Mouse (Mus musculus): ENCODE data around the gene Ikbip. TPM values are rescaled to one million over a fixed set of nuclear protein-coding genes. Genes with fewer than 3 reads are reported as not detected.

Ikbip gene
- total RNA-seq, 1 experiment = 28.1 TPM

GRCm38 (mm10) chr10:91101936-91102335 is 19.2 kb downstream of the Ikbip start:
- Histone ChIP-seq H3K9me3 (ENCODE audit: control insufficient read depth, insufficient read depth, low read depth, low read length) (no peaks in the 10 kb centered on the region), H3K4me3 (ENCODE audit: insufficient read depth in 1 of 2, low read depth in 1 of 2, low read length in 2 of 2, poor library complexity in 1 of 2, severe bottlenecking in 1 of 2) (no peak overlapping the region), H3K4me1 (ENCODE audit: control insufficient read depth in 2 of 2, insufficient read depth in 2 of 2, low read length in 2 of 2, poor library complexity in 1 of 2) (no peaks in the 10 kb centered on the region), H3K36me3 (ENCODE audit: control insufficient read depth, insufficient read depth, low read length, poor library complexity, severe bottlenecking) (no peaks in the 10 kb centered on the region), H3K9ac (ENCODE audit: insufficient read depth, low read depth, low read length, poor library complexity, severe bottlenecking) (no peak overlapping the region), H3K27ac (ENCODE audit: insufficient read depth, low read depth, low read length, poor library complexity, severe bottlenecking) (no peak overlapping the region)
- in situ Hi-C loops (cut with MboI; ENCODE audit: low sequenced_read_pairs in 2 of 2, unreplicated experiment in 2 of 2) = no loop called here
- TF ChIP-seq HCFC1 (IDR thresholded peaks at IDR 0.05; ENCODE audit: borderline replicate concordance, insufficient read depth, low read length) = no peak
- TF ChIP-seq ZC3H11A (IDR thresholded peaks at IDR 0.05; ENCODE audit: borderline replicate concordance, low read depth, low read length) = no peak
- no peak for TF ChIP-seq MAFK (IDR thresholded peaks at IDR 0.05; ENCODE audit: insufficient read depth, low read depth, low read length)
- TF ChIP-seq ZNF384 (IDR thresholded peaks at IDR 0.05; ENCODE audit: low read depth, low read length) = no peak
- TF ChIP-seq CHD2 (IDR thresholded peaks at IDR 0.05; ENCODE audit: low read depth, low read length) = no peak
- no peak for DNase-seq (ENCODE audit: low read depth, low spot score)

- TF ChIP-seq HCFC1 (IDR thresholded peaks at IDR 0.05; ENCODE audit: borderline replicate concordance, insufficient read depth, low read length) (no peak), CHD2 (IDR thresholded peaks at IDR 0.05; ENCODE audit: low read depth, low read length) (no peak), MAFK (IDR thresholded peaks at IDR 0.05; ENCODE audit: insufficient read depth, low read depth, low read length) (no peak), ZNF384 (IDR thresholded peaks at IDR 0.05; ENCODE audit: low read depth, low read length) (peak; percentile 66), ZC3H11A (IDR thresholded peaks at IDR 0.05; ENCODE audit: borderline replicate concordance, low read depth, low read length) (no peak)
- in situ Hi-C loops (cut with MboI; ENCODE audit: low sequenced_read_pairs in 2 of 2, unreplicated experiment in 2 of 2) = no loop called here
- no peak for DNase-seq (ENCODE audit: low read depth, low spot score)
Observed at GRCm38 (mm10) chr10:91102799-91103590, 20.3 kb downstream of the Ikbip start.

GRCm38 (mm10) chr10:91105981-91106380 is 23.2 kb downstream of the Ikbip start:
- H3K4me3 ChIP-seq (ENCODE audit: insufficient read depth in 1 of 2, low read depth in 1 of 2, low read length in 2 of 2, poor library complexity in 1 of 2, severe bottlenecking in 1 of 2) = no peak overlapping the region
- no peak overlapping the region for H3K9ac ChIP-seq (ENCODE audit: insufficient read depth, low read depth, low read length, poor library complexity, severe bottlenecking)
- no peaks in the 10 kb centered on the region for H3K36me3 ChIP-seq (ENCODE audit: control insufficient read depth, insufficient read depth, low read length, poor library complexity, severe bottlenecking)
- no peak for DNase-seq (ENCODE audit: low read depth, low spot score)
- H3K27ac ChIP-seq (ENCODE audit: insufficient read depth, low read depth, low read length, poor library complexity, severe bottlenecking) = no peak overlapping the region
- in situ Hi-C loops (cut with MboI; ENCODE audit: low sequenced_read_pairs in 2 of 2, unreplicated experiment in 2 of 2) = no loop called here
- H3K9me3 ChIP-seq (ENCODE audit: control insufficient read depth, insufficient read depth, low read depth, low read length) = no peaks in the 10 kb centered on the region
- no peak for TF ChIP-seq MAFK (IDR thresholded peaks at IDR 0.05; ENCODE audit: insufficient read depth, low read depth, low read length)
- no peak for TF ChIP-seq CHD2 (IDR thresholded peaks at IDR 0.05; ENCODE audit: low read depth, low read length)
- H3K4me1 ChIP-seq (ENCODE audit: control insufficient read depth in 2 of 2, insufficient read depth in 2 of 2, low read length in 2 of 2, poor library complexity in 1 of 2) = no peaks in the 10 kb centered on the region

More at GRCm38 (mm10) chr10:91102799-91103590, 20.3 kb downstream of the Ikbip start:
- no peaks in the 10 kb centered on the region for H3K4me1 ChIP-seq (ENCODE audit: control insufficient read depth in 2 of 2, insufficient read depth in 2 of 2, low read length in 2 of 2, poor library complexity in 1 of 2)
- H3K36me3 ChIP-seq (ENCODE audit: control insufficient read depth, insufficient read depth, low read length, poor library complexity, severe bottlenecking) = no peaks in the 10 kb centered on the region
- H3K4me3 ChIP-seq (ENCODE audit: insufficient read depth in 1 of 2, low read depth in 1 of 2, low read length in 2 of 2, poor library complexity in 1 of 2, severe bottlenecking in 1 of 2) = peak overlapping the region; percentile 9 to 16; a peak in 1 of 4 replicates
- no peaks in the 10 kb centered on the region for H3K9me3 ChIP-seq (ENCODE audit: control insufficient read depth, insufficient read depth, low read depth, low read length)
- no peak overlapping the region for H3K27ac ChIP-seq (ENCODE audit: insufficient read depth, low read depth, low read length, poor library complexity, severe bottlenecking)
- H3K9ac ChIP-seq (ENCODE audit: insufficient read depth, low read depth, low read length, poor library complexity, severe bottlenecking) = no peak overlapping the region

GRCm38 (mm10) chr10:91109841-91110240 is 27.1 kb downstream of the Ikbip start:
- Histone ChIP-seq H3K4me1 (ENCODE audit: control insufficient read depth in 2 of 2, insufficient read depth in 2 of 2, low read length in 2 of 2, poor library complexity in 1 of 2) (no peaks in the 10 kb centered on the region), H3K4me3 (ENCODE audit: insufficient read depth in 1 of 2, low read depth in 1 of 2, low read length in 2 of 2, poor library complexity in 1 of 2, severe bottlenecking in 1 of 2) (no peak overlapping the region), H3K27ac (ENCODE audit: insufficient read depth, low read depth, low read length, poor library complexity, severe bottlenecking) (no peak overlapping the region), H3K9me3 (ENCODE audit: control insufficient read depth, insufficient read depth, low read depth, low read length) (no peaks in the 10 kb centered on the region), H3K36me3 (ENCODE audit: control insufficient read depth, insufficient read depth, low read length, poor library complexity, severe bottlenecking) (peaks cover 3% of the 10 kb centered on the region), H3K9ac (ENCODE audit: insufficient read depth, low read depth, low read length, poor library complexity, severe bottlenecking) (no peak overlapping the region)
- DNase-seq (ENCODE audit: low read depth, low spot score) = no peak
- TF ChIP-seq ZNF384 (IDR thresholded peaks at IDR 0.05; ENCODE audit: low read depth, low read length) (no peak), CHD2 (IDR thresholded peaks at IDR 0.05; ENCODE audit: low read depth, low read length) (no peak), ZC3H11A (IDR thresholded peaks at IDR 0.05; ENCODE audit: borderline replicate concordance, low read depth, low read length) (no peak), MAFK (IDR thresholded peaks at IDR 0.05; ENCODE audit: insufficient read depth, low read depth, low read length) (no peak), HCFC1 (IDR thresholded peaks at IDR 0.05; ENCODE audit: borderline replicate concordance, insufficient read depth, low read length) (no peak)
- in situ Hi-C loops (cut with MboI; ENCODE audit: low sequenced_read_pairs in 2 of 2, unreplicated experiment in 2 of 2) = no loop called here

All from ES-E14 (cell line).